ENCODE assay signal across 10 mouse cellular contexts in genomic region chr9:101072506-101072905, GRCm38 (mm10). TPM values are rescaled to one million over a fixed set of nuclear protein-coding genes. Genes with fewer than 3 reads are reported as not detected.
DNase-seq lines count a peak whose midpoint lies in the region; ATAC-seq and TF ChIP-seq lines count a peak whose summit lies in the region.
"Had no signal": no experiment of that assay in that cellular context is flagged by ENCODE, and none has a peak within 500 bp of the region (broad histone marks: within the 10 kb centered on the region; RNA-seq: fewer than 3 reads in every experiment).

No protein-coding gene starts in this region.

- H3K9ac ChIP-seq in forebrain, embryonic 12.5 days = no peak overlapping the region
- no peak overlapping the region for H3K9ac ChIP-seq in kidney, embryonic 15.5 days
- H3K9ac ChIP-seq in limb, embryonic 15.5 days = no peak overlapping the region

- DNase-seq in forebrain, embryonic 10.5 days (ENCODE audit: extremely low spot score, low spot score) = no peak
- no peak for DNase-seq in kidney, adult 2 months
- no peak for DNase-seq in spleen, postnatal 14 days (ENCODE audit: low spot score in 2 of 2)
- DNase-seq in MN1 (ENCODE audit: low spot score) = no peak
- DNase-seq: gastrocnemius, postnatal 10 days; thymus, adult 2 months had no signal

- TF ChIP-seq CTCF in kidney, adult 2 months (conservative IDR thresholded peaks at IDR 0.05; ENCODE audit: insufficient read depth, insufficient read length, low read depth, low read length) = no peak
- TF ChIP-seq CTCF in bone marrow macrophage, adult 2 months (IDR thresholded peaks at IDR 0.05; ENCODE audit: low read depth, low read length) = no peak

- H3K4me3 ChIP-seq in forebrain, embryonic 10.5 days = peak overlapping the region; percentile 76; the same call in 1 of the 2 replicates
- no peak overlapping the region for H3K4me3 ChIP-seq in forebrain, embryonic 12.5 days (replicated peaks)
- no peak overlapping the region for H3K4me3 ChIP-seq in kidney, embryonic 15.5 days (replicated peaks)
- no peak overlapping the region for H3K4me3 ChIP-seq in kidney, adult 2 months (ENCODE audit: insufficient read depth, low read depth, low read length)
- no peak overlapping the region for H3K4me3 ChIP-seq in bone marrow macrophage, adult 2 months (ENCODE audit: insufficient read depth, low read length)
- no peak overlapping the region for H3K4me3 ChIP-seq in limb, embryonic 15.5 days

- H3K36me3 ChIP-seq in forebrain, embryonic 10.5 days (replicated peaks) = no peaks in the 10 kb centered on the region
- no peaks in the 10 kb centered on the region for H3K36me3 ChIP-seq in forebrain, embryonic 12.5 days (replicated peaks)
- H3K36me3 ChIP-seq in kidney, embryonic 15.5 days = no peaks in the 10 kb centered on the region
- H3K36me3 ChIP-seq in kidney, adult 2 months (ENCODE audit: control insufficient read depth, insufficient read depth, low read length) = no peaks in the 10 kb centered on the region
- no peaks in the 10 kb centered on the region for H3K36me3 ChIP-seq in limb, embryonic 15.5 days

- no peak for TF ChIP-seq POLR2A in kidney, adult 2 months (IDR thresholded peaks at IDR 0.05; ENCODE audit: low read depth, low read length)
- TF ChIP-seq POLR2A in bone marrow macrophage, adult 2 months (IDR thresholded peaks at IDR 0.05; ENCODE audit: borderline replicate concordance, low read depth, low read length) = no peak

- no peak overlapping the region for H3K4me2 ChIP-seq in forebrain, embryonic 12.5 days
- H3K4me2 ChIP-seq in kidney, embryonic 15.5 days = peak overlapping the region; percentile 78
- H3K4me2 ChIP-seq in limb, embryonic 15.5 days = 0 out of 2 replicates have a peak overlapping the region, but pooled peaks have one; percentile 67

- ATAC-seq in forebrain, embryonic 12.5 days (ENCODE audit: low FRiP score) = no peak
- no peak for ATAC-seq in kidney, embryonic 15.5 days (replicated peaks; ENCODE audit: low FRiP score)
- ATAC-seq in limb, embryonic 15.5 days (ENCODE audit: insufficient number of reproducible peaks, low FRiP score, low TSS enrichment, low read depth) = no peak

- peaks cover 28% of the 10 kb centered on the region for H3K4me1 ChIP-seq in forebrain, embryonic 10.5 days
- H3K4me1 ChIP-seq in forebrain, embryonic 12.5 days = peaks cover 11% of the 10 kb centered on the region
- H3K4me1 ChIP-seq in kidney, embryonic 15.5 days = peaks cover 8% of the 10 kb centered on the region
- H3K4me1 ChIP-seq in kidney, adult 2 months (ENCODE audit: control insufficient read depth, insufficient read depth, low read length) = no peaks in the 10 kb centered on the region
- H3K4me1 ChIP-seq in bone marrow macrophage, adult 2 months (ENCODE audit: control insufficient read depth, insufficient read depth, low read length) = peaks cover 2% of the 10 kb centered on the region; the same call in 1 of the 2 replicates
- H3K4me1 ChIP-seq in limb, embryonic 15.5 days = peaks cover 9% of the 10 kb centered on the region; the same call in 1 of the 2 replicates

- 55% methylated on average over 5 of the region's 5 CpGs for WGBS in forebrain, embryonic 10.5 days
- WGBS in forebrain, embryonic 12.5 days = 50% methylated on average over 5 of the region's 5 CpGs
- WGBS in kidney, embryonic 15.5 days = 50% methylated on average over 5 of the region's 5 CpGs
- WGBS in kidney, adult 2 months = 42% methylated on average over 5 of the region's 5 CpGs
- 45% methylated on average over 5 of the region's 5 CpGs for WGBS in limb, embryonic 15.5 days

- peaks cover 3% of the 10 kb centered on the region; the same call in 1 of the 2 replicates for H3K9me3 ChIP-seq in forebrain, embryonic 10.5 days
- no peaks in the 10 kb centered on the region for H3K9me3 ChIP-seq in forebrain, embryonic 12.5 days
- no peaks in the 10 kb centered on the region for H3K9me3 ChIP-seq in kidney, embryonic 15.5 days (replicated peaks)
- H3K9me3 ChIP-seq in limb, embryonic 15.5 days = no peaks in the 10 kb centered on the region

- H3K27ac ChIP-seq in forebrain, embryonic 10.5 days = peak overlapping the region; percentile 99; the same call in 1 of the 2 replicates
- H3K27ac ChIP-seq in forebrain, embryonic 12.5 days = no peak overlapping the region
- no peak overlapping the region for H3K27ac ChIP-seq in kidney, embryonic 15.5 days
- H3K27ac ChIP-seq in kidney, adult 2 months (ENCODE audit: insufficient read depth, low read depth, low read length) = no peak overlapping the region
- H3K27ac ChIP-seq in bone marrow macrophage, adult 2 months (ENCODE audit: insufficient read depth, low read depth, low read length) = peak overlapping the region; percentile 38; the same call in 1 of the 2 replicates
- H3K27ac ChIP-seq in limb, embryonic 15.5 days = no peak overlapping the region

- H3K27me3 ChIP-seq in forebrain, embryonic 10.5 days (ENCODE audit: poor library complexity, severe bottlenecking) = no peaks in the 10 kb centered on the region
- no peaks in the 10 kb centered on the region for H3K27me3 ChIP-seq in forebrain, embryonic 12.5 days
- no peaks in the 10 kb centered on the region for H3K27me3 ChIP-seq in kidney, embryonic 15.5 days
- no peaks in the 10 kb centered on the region for H3K27me3 ChIP-seq in kidney, adult 2 months (replicated peaks; ENCODE audit: control insufficient read depth, insufficient read depth, low read length)
- no peaks in the 10 kb centered on the region for H3K27me3 ChIP-seq in limb, embryonic 15.5 days

RNA-seq across cellular contexts. Expression of gene Msl2, which starts 1.4 kb away (rescaled TPM):
- 3.4 and 4.0 TPM in 2 replicates for polyA plus RNA-seq in forebrain, embryonic 10.5 days (2016; fragmentation: Nextera tagmentation; extraction: Ambion mirVana)
- polyA plus RNA-seq in forebrain, embryonic 12.5 days (2016; fragmentation: Nextera tagmentation; extraction: Ambion mirVana) = 7.6 and 8.0 TPM in 2 replicates
- polyA plus RNA-seq in kidney, embryonic 15.5 days (2015; fragmentation: Nextera tagmentation; extraction: Ambion mirVana) = 4.9 and 7.0 TPM in 2 replicates
- 17.7 and 18.6 TPM in 2 replicates for polyA plus RNA-seq in kidney, adult 2 months (2012; rRNA removed)
- 35.4 and 38.9 TPM in 2 replicates for polyA plus RNA-seq in bone marrow macrophage, adult 2 months (2012; ENCODE audit: insufficient read depth, insufficient read length, missing spikeins)
- 3.7 and 5.4 TPM in 2 replicates for polyA plus RNA-seq in limb, embryonic 15.5 days (2015; fragmentation: Nextera tagmentation; extraction: Ambion mirVana)

RNA-seq across cellular contexts. Expression of gene Pccb, which starts 37.8 kb away (rescaled TPM):
- 12.3 and 14.1 TPM in 2 replicates for polyA plus RNA-seq in forebrain, embryonic 10.5 days (2016; fragmentation: Nextera tagmentation; extraction: Ambion mirVana)
- polyA plus RNA-seq in forebrain, embryonic 12.5 days (2016; fragmentation: Nextera tagmentation; extraction: Ambion mirVana) = 16.6 and 17.0 TPM in 2 replicates
- polyA plus RNA-seq in kidney, embryonic 15.5 days (2015; fragmentation: Nextera tagmentation; extraction: Ambion mirVana) = 24.5 and 26.4 TPM in 2 replicates
- 341 and 354 TPM in 2 replicates for polyA plus RNA-seq in kidney, adult 2 months (2012; rRNA removed)
- 24.0 and 24.7 TPM in 2 replicates for polyA plus RNA-seq in bone marrow macrophage, adult 2 months (2012; ENCODE audit: insufficient read depth, insufficient read length, missing spikeins)
- 25.7 and 27.0 TPM in 2 replicates for polyA plus RNA-seq in limb, embryonic 15.5 days (2015; fragmentation: Nextera tagmentation; extraction: Ambion mirVana)

Comparison
In these comparisons a context has a peak if more than half of its experiments do, and no peak if none do; other contexts are left out.
1. H3K27ac ChIP-seq: peak in forebrain, embryonic 10.5 days (single experiment) and bone marrow macrophage, adult 2 months (single experiment); none in forebrain, embryonic 12.5 days (single experiment), kidney, embryonic 15.5 days (single experiment), kidney, adult 2 months (single experiment) and limb, embryonic 15.5 days (single experiment).
2. RNA of gene Pccb, which starts 37.8 kb away (polyA plus RNA-seq): 341 to 354 TPM in kidney, adult 2 months; 24.5 to 26.4 TPM in kidney, embryonic 15.5 days, 25.7 to 27.0 TPM in limb, embryonic 15.5 days, 24.0 to 24.7 TPM in bone marrow macrophage, adult 2 months, 16.6 to 17.0 TPM in forebrain, embryonic 12.5 days and 12.3 to 14.1 TPM in forebrain, embryonic 10.5 days; every median in the first group is over 10 times any median in the second.